Mouse (Mus musculus) brain, adult 2 months (tissue): ENCODE data around the gene Vmn2r97.
"Not testable (repeated sequence)": the region's sequence is repeated elsewhere in the genome, so short reads cannot be mapped to it uniquely, and the experiment has no call there.

ENCODE experiments used
- DNase-seq: peaks from one replicate; pipeline ENCODE4 v3.0.0; 2011; ENCODE audit warnings: low read depth, low spot score

Gene Vmn2r97

DNA sequence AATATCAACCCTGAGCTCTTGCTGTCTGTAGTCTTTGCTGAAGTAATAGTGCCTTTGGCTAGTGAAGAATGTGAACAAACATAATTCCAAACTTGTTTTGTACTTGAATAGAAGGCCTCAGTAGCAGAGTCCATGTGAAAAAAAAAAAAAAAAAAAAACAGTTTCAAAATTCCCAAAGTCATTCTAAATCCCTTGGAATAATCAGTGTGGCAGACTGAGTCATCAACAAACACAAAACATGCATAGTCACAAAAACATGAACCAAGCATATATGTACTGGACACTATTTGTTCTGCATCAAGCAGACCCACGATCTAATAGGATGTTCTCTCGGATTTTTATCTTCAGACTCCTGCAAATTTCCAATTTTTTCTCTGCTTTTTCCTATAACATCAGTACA, at the start of gene Vmn2r97:
Gene Vmn2r97, plus strand, starts transcription at position 301 of the 400 bp plus-strand sequence.
- DNase-seq = not testable (repeated sequence)

DNA sequence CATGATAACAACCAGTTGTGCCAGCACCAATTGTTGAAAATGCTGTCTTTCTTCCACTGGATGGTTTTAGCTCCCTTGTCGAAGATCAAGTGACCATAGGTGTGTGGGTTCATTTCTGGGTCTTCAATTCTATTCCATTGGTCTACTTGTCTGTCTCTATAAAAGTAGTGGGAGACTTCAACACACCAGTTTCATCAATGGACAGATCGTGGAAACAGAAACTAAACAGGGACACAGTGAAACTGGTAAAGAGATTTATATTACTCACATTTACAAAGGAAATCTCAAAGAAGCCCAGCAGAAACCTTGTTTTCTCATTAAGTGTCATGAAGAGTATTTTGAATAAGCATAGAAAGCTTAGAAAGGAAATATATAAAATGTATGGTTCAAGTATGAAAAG, 31.7 kb upstream of the Vmn2r97 start:
- DNase-seq = not testable (repeated sequence)

DNA sequence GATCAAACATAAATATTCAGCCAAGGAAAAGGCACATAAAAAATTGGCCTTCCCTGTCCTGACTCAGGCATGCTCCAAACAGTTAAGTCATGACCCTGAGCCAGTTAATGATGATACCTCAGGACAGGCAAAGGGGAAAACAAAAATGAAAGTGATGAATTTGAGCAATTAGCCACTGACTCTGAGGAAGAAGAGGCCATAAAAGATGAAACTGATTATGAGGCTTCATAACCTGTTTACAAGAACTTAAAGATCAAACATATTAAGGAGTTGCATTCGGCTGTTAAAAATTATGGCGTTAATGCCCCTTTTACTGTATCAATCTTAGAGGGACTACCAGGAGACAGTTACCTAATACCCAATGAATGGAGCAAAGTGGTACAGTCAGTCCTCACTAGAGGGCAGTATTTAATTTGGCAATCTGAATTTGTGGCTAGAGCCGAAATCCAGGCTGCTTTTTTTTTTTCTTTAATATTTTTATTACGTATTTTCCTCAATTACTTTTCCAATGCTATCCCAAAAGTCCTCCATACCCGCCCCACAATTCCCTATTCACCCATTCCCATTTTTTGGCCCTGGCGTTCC, 24.3 kb upstream of the Vmn2r97 start:
- no peak for DNase-seq

DNA sequence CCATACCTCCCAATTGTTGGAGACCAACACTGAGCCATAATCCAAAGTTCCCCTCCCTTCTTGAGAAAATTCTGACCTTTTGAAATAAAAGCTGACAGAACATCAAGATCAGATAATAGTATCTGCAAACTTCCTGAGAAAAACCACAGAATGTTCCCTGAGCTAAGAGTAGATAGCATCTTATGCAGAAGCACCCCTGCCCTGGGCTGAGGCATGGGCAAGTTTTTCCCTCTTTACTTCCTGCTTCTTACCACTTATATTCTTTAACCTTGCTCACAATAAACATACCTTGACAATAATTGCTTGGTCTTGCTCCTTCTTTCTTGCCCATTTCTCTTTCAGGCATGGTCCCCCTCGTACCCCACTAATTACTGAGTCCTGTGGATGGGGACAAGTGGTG, 43.7 kb downstream of the Vmn2r97 start:
- not testable (repeated sequence) for DNase-seq

DNA sequence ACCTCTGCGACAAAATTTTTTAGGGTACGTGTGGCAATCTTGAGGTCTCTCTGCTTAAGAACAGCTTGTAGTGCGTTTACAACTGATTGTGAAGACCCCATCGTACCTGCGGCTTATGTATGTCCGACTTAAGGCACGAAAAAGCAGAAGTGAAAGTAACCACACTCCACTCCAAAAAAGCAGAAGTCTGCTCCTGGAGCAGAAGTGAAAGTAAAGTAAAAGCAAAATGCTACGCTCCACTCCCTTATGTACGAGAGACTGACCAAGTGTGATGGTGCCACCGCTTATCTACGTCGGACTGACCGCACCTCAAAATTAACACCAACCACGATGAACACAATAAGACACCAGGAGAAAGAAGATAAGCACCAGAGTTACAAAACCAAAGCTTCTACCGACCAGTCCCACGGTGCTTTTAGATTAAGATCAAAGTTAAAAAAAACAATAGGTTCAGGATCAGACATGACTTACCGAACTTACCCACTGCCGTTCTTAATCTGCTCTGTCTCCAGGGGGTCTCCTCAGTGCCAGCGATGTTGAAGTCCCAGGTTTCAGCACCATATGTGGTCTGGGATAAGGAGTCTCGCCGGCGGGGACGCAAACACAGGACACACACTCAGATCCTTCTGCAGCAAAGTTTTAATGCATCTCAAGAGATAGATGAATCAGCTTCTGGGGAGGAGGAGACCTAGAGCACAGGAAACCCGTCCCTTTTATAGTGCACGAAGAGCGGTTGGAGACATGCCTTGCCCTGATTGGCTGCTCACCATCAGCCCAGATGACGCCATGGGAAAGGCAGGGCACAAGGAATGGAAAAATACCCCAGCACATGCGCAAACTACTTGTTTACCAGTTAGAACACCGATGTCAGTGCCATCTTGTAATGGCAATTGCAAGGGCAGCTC, 54.5 kb downstream of the Vmn2r97 start:
- DNase-seq = peak; percentile 0
